Mouse (Mus musculus): Measurements from ENCODE around the gene Cntnap1. TPM values are rescaled to one million over a fixed set of nuclear protein-coding genes. Genes with fewer than 3 reads are reported as not detected.

Gene Cntnap1
- polyA plus RNA-seq, 1 experiment from 2014 or later, result 0.44 TPM

DNA sequence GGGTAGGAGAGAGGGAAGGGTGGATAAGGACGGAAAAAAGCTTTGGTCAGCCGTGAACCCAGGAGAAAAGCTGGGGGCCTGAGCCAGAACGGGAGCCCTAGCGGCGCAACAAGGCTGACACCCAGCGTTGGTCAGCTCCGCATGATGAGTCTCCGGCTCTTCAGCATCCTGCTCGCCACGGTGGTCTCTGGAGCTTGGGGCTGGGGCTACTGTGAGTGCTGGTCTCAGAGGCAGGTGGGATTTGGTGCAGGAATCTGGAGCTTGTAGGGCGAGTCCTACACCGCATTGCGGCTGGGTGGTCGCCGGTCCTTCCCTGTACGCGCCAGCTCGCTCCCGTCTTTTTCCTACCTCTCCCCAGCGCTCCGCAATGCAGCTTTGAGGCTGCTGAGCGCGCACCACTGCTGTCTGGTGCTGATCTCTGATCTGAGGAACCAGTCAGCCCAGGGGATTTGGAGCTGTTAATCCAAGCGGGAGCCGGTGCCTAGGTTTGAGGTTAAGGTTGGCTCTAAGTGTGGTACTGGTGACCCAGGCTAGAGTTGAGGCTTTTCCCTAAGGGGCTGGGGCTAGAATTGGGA is 5.9 kb downstream of the Cntnap1 start:
- Histone ChIP-seq H3K4me1 (peaks cover 66% of the 10 kb centered on the region), H3K27me3 (ENCODE audit: insufficient read depth, poor library complexity, severe bottlenecking) (peaks cover 68% of the 10 kb centered on the region)
- WGBS, result 1% methylated on average over 25 of the region's 25 CpGs

DNA sequence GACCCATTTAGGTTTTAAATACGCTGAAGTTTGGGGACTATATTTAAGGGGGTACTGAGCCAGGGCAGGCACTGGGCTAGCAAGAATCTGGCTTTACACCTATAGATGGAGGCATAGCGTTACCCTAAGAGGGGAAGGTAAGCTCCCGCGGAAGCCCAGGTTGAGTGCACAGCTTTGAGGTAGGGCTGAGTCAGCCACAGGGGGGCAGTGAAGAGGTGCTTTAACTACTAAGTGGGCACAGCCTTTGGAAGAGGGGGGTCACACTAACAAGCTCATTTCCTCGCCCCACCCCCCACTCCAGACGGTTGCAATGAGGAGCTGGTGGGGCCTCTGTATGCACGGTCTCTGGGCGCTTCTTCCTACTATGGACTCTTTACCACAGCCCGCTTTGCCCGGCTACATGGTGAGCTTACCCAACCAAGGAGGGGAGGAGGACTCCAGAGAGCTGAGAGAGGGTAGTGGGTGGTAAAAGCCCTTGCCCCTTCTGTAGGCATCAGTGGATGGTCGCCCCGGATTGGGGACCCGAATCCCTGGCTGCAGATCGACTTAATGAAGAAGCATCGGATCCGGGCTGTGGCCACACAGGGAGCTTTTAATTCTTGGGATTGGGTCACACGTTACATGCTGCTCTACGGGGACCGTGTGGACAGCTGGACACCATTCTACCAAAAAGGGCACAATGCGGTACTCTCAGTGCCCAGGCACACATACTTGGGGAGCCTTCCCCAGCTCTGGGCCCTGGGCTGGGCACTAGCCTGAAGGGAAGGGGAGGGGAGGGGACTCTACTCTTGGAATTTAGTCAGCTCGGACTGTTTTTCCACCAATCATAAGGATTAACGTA is 6.8 kb downstream of the Cntnap1 start:
- no peak for DNase-seq (ENCODE audit: low spot score)
- H3K27ac ChIP-seq, result no peak overlapping the region
- peak overlapping the region; percentile 57 for H3K4me3 ChIP-seq
- H3K27me3 ChIP-seq (ENCODE audit: insufficient read depth, poor library complexity, severe bottlenecking), result peaks cover 72% of the 10 kb centered on the region
- peaks cover 58% of the 10 kb centered on the region for H3K4me1 ChIP-seq
- 29% methylated on average over 22 of the region's 22 CpGs for WGBS
- no peaks in the 10 kb centered on the region for H3K9me3 ChIP-seq
- H3K36me3 ChIP-seq, result no peaks in the 10 kb centered on the region

More for the DNA sequence above, 5.9 kb downstream of the Cntnap1 start:
- Histone ChIP-seq H3K9me3 (no peaks in the 10 kb centered on the region), H3K4me3 (peak overlapping the region; percentile 57), H3K27ac (peak overlapping the region; percentile 29; the same call in 1 of the 2 replicates), H3K36me3 (no peaks in the 10 kb centered on the region)
- DNase-seq (ENCODE audit: low spot score), result no peak

DNA sequence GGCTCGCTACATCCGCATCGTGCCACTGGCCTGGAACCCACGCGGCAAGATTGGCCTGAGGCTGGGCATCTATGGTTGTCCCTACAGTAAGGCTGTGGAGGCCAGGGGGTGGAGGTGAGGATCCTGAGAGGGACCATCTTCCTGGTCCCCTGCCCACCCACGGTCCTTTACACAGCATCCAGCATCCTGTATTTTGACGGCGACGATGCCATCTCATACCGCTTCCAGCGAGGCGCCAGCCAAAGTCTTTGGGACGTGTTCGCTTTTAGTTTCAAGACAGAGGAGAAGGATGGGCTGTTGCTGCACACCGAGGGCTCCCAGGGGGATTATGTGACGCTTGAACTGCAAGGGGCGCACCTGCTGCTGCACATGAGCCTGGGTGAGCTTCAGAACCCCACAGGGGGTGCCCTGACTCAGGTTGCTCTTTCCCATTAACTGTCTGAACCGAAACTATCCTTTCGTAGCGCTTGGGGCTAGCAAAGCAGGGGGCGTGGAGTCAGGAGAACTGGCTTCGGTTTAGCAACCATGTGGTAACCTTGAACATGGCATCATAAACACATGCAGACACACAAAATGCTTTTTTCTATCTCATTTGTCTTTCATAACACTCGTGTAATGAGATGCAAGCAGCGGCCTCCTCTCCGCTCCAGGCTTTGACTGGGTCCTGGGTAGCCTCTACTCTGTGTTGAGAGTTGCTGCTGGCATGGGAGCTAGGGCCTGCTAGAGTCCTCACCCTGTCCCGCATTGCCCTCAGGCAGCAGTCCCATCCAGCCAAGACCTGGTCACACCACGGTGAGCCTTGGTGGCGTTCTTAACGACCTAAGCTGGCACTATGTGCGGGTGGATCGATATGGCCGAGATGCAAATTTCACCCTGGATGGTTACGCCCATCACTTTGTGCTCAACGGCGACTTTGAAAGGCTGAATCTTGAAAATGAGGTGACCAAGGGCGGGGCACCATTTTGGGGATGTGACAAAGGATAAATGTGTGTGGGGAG is 8.0 kb downstream of the Cntnap1 start:
- WGBS, result 57% methylated on average over 36 of the region's 36 CpGs
- H3K4me3 ChIP-seq, result peak overlapping the region; percentile 12; the same call in 1 of the 2 replicates
- no peak for DNase-seq (ENCODE audit: low spot score)
- peaks cover 49% of the 10 kb centered on the region for H3K4me1 ChIP-seq
- peaks cover 79% of the 10 kb centered on the region for H3K27me3 ChIP-seq (ENCODE audit: insufficient read depth, poor library complexity, severe bottlenecking)
- no peak overlapping the region for H3K27ac ChIP-seq
- H3K36me3 ChIP-seq, result 0 out of 2 replicates have a peak, but pooled peaks cover 2% of the 10 kb centered on the region
- H3K9me3 ChIP-seq, result no peaks in the 10 kb centered on the region

DNA sequence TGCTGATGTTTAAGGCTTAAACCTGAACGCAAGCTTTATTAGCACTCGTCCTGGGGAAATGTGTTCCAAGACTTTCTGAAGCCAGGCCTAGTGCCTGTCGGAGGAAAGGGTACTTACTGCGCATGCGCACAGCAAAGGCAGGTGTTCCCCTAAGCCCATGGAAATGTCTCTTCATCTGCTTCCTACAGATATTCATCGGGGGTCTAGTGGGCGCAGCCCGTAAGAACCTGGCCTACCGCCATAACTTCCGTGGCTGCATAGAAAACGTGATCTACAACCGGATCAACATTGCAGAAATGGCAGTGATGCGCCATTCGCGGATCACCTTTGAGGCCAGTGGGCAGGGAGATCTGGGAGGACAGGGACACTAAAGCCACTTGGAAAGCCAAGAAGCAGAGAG is 9.0 kb downstream of the Cntnap1 start:
- 79% methylated on average over 15 of the region's 15 CpGs for WGBS
- Histone ChIP-seq H3K4me1 (peaks cover 45% of the 10 kb centered on the region), H3K9me3 (no peaks in the 10 kb centered on the region), H3K4me3 (no peak overlapping the region), H3K27me3 (ENCODE audit: insufficient read depth, poor library complexity, severe bottlenecking) (peaks cover 76% of the 10 kb centered on the region), H3K36me3 (0 out of 2 replicates have a peak, but pooled peaks cover 2% of the 10 kb centered on the region), H3K27ac (no peak overlapping the region)
- no peak for DNase-seq (ENCODE audit: low spot score)

DNA sequence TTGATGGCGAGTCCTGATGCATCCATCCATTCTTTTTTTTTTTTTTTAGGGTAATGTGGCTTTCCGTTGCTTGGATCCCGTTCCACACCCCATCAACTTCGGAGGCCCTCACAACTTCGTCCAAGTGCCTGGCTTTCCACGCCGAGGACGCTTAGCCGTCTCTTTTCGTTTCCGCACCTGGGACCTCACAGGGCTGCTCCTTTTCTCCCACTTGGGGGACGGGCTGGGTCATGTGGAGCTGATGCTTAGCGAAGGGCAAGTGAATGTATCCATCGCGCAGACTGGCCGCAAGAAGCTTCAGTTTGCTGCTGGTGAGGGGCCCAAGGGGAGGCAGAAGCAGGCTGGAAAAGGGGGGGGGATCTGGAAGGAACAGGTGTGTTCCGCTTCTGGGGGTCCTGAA is 9.9 kb downstream of the Cntnap1 start:
- DNase-seq (ENCODE audit: low spot score), result no peak
- Histone ChIP-seq H3K4me1 (peaks cover 36% of the 10 kb centered on the region), H3K9me3 (no peaks in the 10 kb centered on the region), H3K27ac (no peak overlapping the region), H3K4me3 (no peak overlapping the region), H3K36me3 (0 out of 2 replicates have a peak, but pooled peaks cover 2% of the 10 kb centered on the region), H3K27me3 (ENCODE audit: insufficient read depth, poor library complexity, severe bottlenecking) (peaks cover 70% of the 10 kb centered on the region)
- WGBS, result 66% methylated on average over 17 of the region's 17 CpGs

DNA sequence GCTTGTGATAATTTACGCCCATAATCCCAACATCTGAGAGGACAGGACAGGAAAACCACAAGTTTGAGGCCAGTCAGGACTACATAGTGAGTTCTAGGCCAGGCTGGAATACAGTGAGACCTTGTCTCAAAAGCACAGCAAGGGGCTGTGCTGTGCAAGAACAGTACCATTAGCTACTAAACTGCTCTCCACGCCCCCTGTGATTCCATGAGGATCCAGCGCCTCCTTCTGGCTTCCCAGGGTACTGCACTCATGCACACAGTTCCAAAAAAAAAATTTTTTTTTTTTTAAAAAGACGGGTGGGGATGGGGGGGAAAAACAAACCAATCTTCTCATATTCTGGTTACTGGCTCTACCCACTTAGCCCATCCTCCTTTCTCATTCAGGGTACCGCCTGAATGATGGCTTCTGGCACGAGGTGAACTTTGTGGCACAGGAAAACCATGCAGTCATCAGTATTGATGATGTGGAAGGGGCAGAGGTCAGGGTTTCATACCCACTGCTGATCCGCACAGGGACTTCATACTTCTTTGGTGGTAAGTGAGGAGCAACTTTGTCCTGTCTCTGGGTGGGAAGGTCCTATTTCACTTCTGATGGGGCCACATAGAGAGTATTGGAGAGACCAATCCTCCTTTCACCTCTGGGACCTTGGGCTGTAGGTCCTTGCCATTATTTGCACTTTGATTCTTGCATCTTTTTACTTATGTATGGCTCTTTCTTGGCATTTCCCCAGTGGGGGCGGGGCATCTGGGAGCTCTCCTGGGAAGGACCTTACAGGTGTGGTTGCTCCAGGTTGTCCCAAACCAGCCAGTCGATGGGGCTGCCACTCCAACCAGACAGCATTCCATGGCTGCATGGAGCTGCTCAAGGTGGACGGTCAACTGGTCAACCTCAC is 10.8 kb downstream of the Cntnap1 start:
- Histone ChIP-seq H3K9me3 (no peaks in the 10 kb centered on the region), H3K4me1 (peaks cover 29% of the 10 kb centered on the region), H3K27me3 (ENCODE audit: insufficient read depth, poor library complexity, severe bottlenecking) (peaks cover 62% of the 10 kb centered on the region), H3K4me3 (no peak overlapping the region), H3K36me3 (0 out of 2 replicates have a peak, but pooled peaks cover 2% of the 10 kb centered on the region), H3K27ac (no peak overlapping the region)
- DNase-seq (ENCODE audit: low spot score), result no peak
- WGBS, result 35% methylated on average over 10 of the region's 10 CpGs

DNA sequence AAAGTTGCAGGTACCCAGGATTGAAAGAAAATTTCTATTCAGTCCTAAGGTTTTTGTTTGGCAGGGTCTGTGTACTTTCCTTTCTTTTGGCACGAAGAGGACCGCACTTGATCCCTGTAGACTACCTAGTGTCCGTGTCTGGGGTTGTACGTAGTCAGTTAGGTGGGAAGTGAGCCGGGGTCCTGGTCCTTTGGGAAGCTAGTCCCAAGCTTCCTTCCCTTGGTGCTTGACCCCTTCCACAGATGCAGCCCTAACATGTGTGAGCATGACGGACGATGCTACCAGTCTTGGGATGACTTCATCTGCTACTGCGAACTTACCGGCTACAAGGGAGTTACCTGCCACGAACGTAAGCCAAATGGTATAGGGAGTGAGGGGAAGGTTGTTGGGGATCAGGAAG is 11.6 kb downstream of the Cntnap1 start:
- no peak for DNase-seq (ENCODE audit: low spot score)
- Histone ChIP-seq H3K36me3 (peaks cover 9% of the 10 kb centered on the region; the same call in 1 of the 2 replicates), H3K4me1 (peaks cover 21% of the 10 kb centered on the region; the same call in 1 of the 2 replicates), H3K9me3 (no peaks in the 10 kb centered on the region), H3K27ac (no peak overlapping the region), H3K4me3 (no peak overlapping the region), H3K27me3 (ENCODE audit: insufficient read depth, poor library complexity, severe bottlenecking) (peaks cover 53% of the 10 kb centered on the region)
- 86% methylated on average over 11 of the region's 11 CpGs for WGBS

DNA sequence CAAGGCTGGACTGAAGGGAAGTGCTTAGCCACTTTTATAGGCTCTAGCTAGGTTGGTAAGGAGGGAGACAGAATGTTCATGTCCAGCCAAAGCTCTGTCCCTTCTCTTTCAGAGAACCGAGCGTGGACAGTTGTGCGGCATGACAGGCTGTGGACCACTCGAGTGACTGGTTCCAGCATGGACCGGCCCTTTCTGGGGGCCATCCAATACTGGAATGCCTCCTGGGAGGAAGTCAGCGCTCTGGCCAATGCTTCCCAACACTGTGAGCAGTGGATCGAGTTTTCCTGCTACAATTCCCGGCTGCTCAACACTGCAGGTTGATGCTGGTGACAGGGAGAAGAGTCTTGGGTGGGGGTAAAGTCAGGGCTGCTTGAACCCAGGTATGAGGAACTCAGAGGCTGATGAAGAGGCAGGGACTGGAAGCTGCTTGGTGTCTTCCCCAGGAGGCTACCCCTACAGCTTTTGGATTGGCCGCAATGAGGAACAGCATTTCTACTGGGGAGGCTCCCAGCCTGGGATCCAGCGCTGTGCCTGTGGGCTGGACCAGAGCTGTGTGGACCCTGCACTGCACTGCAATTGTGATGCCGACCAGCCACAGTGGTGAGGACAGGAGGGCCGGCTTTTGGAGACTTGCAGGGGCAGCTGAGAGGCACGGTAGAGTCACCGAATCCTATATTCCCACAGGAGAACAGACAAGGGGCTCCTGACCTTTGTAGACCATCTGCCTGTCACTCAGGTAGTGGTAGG is 12.6 kb downstream of the Cntnap1 start:
- Histone ChIP-seq H3K4me1 (peaks cover 13% of the 10 kb centered on the region; the same call in 1 of the 2 replicates), H3K4me3 (no peak overlapping the region), H3K36me3 (peaks cover 9% of the 10 kb centered on the region; the same call in 1 of the 2 replicates), H3K9me3 (no peaks in the 10 kb centered on the region), H3K27ac (peak overlapping the region; percentile 18), H3K27me3 (ENCODE audit: insufficient read depth, poor library complexity, severe bottlenecking) (peaks cover 44% of the 10 kb centered on the region)
- DNase-seq (ENCODE audit: low spot score), result no peak
- 73% methylated on average over 14 of the region's 14 CpGs for whole genome bisulfite sequencing

DNA sequence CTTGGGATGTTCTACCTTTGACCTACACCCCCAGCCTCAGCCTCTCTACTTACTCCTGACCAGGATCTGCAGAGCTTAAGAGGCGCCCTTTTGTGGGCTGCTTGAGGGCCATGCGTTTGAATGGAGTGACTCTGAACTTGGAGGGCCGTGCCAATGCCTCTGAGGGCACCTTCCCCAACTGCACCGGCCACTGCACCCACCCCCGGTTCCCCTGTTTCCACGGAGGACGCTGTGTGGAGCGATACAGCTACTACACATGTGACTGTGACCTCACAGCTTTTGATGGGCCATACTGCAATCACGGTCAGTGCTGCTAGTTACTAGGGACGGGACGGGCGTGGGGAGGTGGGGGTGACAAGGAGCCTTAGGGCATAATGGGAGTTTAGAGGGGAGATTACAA is 14.7 kb downstream of the Cntnap1 start:
- peaks cover 25% of the 10 kb centered on the region for H3K27me3 ChIP-seq (ENCODE audit: insufficient read depth, poor library complexity, severe bottlenecking)
- WGBS, result 83% methylated on average over 12 of the region's 12 CpGs
- H3K9me3 ChIP-seq, result no peaks in the 10 kb centered on the region
- no peak for DNase-seq (ENCODE audit: low spot score)
- H3K4me1 ChIP-seq, result peaks cover 26% of the 10 kb centered on the region
- H3K4me3 ChIP-seq, result no peak overlapping the region
- peaks cover 9% of the 10 kb centered on the region; the same call in 1 of the 2 replicates for H3K36me3 ChIP-seq
- no peak overlapping the region for H3K27ac ChIP-seq

DNA sequence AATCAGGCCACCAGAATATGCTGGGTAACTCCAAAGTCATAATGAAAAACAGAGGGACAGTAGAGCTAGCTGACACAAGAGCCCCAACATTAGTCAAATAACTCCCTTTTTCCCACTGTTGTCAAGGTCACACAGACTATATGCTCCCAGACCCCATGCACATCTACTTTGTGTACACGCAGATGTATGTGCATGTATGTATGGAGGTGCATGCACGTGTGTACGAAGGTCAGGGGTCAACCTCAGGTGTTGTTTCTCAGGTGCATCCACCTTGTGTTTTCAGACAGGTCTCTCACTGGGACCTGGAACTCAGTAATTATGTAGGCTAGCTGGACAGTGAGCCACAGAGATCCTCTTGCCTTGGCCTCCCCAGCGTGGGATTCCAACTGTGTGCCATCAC is 15.1 kb downstream of the Cntnap1 start:
- H3K4me3 ChIP-seq, result no peak overlapping the region
- H3K4me1 ChIP-seq, result peaks cover 30% of the 10 kb centered on the region
- peaks cover 9% of the 10 kb centered on the region; the same call in 1 of the 2 replicates for H3K36me3 ChIP-seq
- H3K27me3 ChIP-seq (ENCODE audit: insufficient read depth, poor library complexity, severe bottlenecking), result peaks cover 25% of the 10 kb centered on the region
- no peaks in the 10 kb centered on the region for H3K9me3 ChIP-seq
- DNase-seq (ENCODE audit: low spot score), result no peak
- no peak overlapping the region for H3K27ac ChIP-seq
- WGBS, result 89% methylated on average over 4 of the region's 4 CpGs

All from heart, embryonic 10.5 days (tissue).